Mouse (Mus musculus) layer of hippocampus, adult 11-12 months (tissue): ENCODE measurements around the gene Kl.
A peak's percentile ranks its signal among the peaks of the same experiment; 100 is the strongest.

Experiments used
- DNase-seq: peaks from one replicate; pipeline ENCODE4 v3.0.0; 2022; ENCODE audit warnings: low spot score

Kl gene

GRCm38 (mm10) chr5:150952328-150952668 is at the start of gene Kl:
Kl (plus strand) TSS chr5:150952607.
- DNase-seq: no peak

- peak; percentile 73 for DNase-seq
Measured at GRCm38 (mm10) chr5:150906053-150907040, 46.1 kb upstream of the Kl start.

- no peak for DNase-seq
Measured at GRCm38 (mm10) chr5:150912156-150912555, 40.3 kb upstream of the Kl start.

- no peak for DNase-seq
Measured at GRCm38 (mm10) chr5:150912656-150913055, 39.8 kb upstream of the Kl start.

- DNase-seq: no peak
Measured at GRCm38 (mm10) chr5:150915080-150916055, 37.0 kb upstream of the Kl start.

- DNase-seq: no peak
Measured at GRCm38 (mm10) chr5:150917131-150917858, 35.1 kb upstream of the Kl start.

GRCm38 (mm10) chr5:150918599-150918998 is 33.8 kb upstream of the Kl start:
- DNase-seq: no peak

- DNase-seq: no peak
Measured at GRCm38 (mm10) chr5:150919269-150919668, 33.1 kb upstream of the Kl start.

GRCm38 (mm10) chr5:150919961-150920360 is 32.4 kb upstream of the Kl start:
- no peak for DNase-seq

GRCm38 (mm10) chr5:150929406-150929805 is 23.0 kb upstream of the Kl start:
- DNase-seq: no peak

- DNase-seq: no peak
Measured at GRCm38 (mm10) chr5:150932596-150932995, 19.8 kb upstream of the Kl start.

- no peak for DNase-seq
Measured at GRCm38 (mm10) chr5:150936213-150936612, 16.2 kb upstream of the Kl start.

GRCm38 (mm10) chr5:150936807-150937206 is 15.6 kb upstream of the Kl start:
- no peak for DNase-seq

- DNase-seq: no peak
Measured at GRCm38 (mm10) chr5:150937501-150937900, 14.9 kb upstream of the Kl start.

- DNase-seq: no peak
Measured at GRCm38 (mm10) chr5:150945576-150945975, 6.8 kb upstream of the Kl start.

GRCm38 (mm10) chr5:150949131-150949530 is 3.3 kb upstream of the Kl start:
- no peak for DNase-seq

- no peak for DNase-seq
Measured at GRCm38 (mm10) chr5:150951325-150951724, 1.1 kb upstream of the Kl start.

GRCm38 (mm10) chr5:150952669-150953521 is 488 bp downstream of the Kl start:
- DNase-seq: no peak

- DNase-seq: no peak
Measured at GRCm38 (mm10) chr5:150954791-150955190, 2.4 kb downstream of the Kl start.

- no peak for DNase-seq
Measured at GRCm38 (mm10) chr5:150959861-150960260, 7.5 kb downstream of the Kl start.

GRCm38 (mm10) chr5:150961615-150962014 is 9.2 kb downstream of the Kl start:
- peak; percentile 19 for DNase-seq
